Mouse (Mus musculus): ENCODE results near the gene Zbtb17. TPM values are rescaled to one million over a fixed set of nuclear protein-coding genes. Genes with fewer than 3 reads are reported as not detected.
A peak's percentile ranks its signal among the peaks of the same experiment; 100 is the strongest.

Zbtb17 gene
- polyA plus RNA-seq, 2 experiments: 5.1 to 8.7 TPM

GRCm38 (mm10) chr4:141468576-141468975 is 24.1 kb downstream of the Zbtb17 start:
- WGBS (ENCODE audit: insufficient replicate concordance): 66% methylated on average over 10 of the region's 10 CpGs
- no peak overlapping the region for H3K4me3 ChIP-seq (ENCODE audit: insufficient read depth in 1 of 2, low read depth in 2 of 2, low read length in 2 of 2)
- DNase-seq (ENCODE audit: low read depth in 3 of 3, low spot score in 3 of 3): no peak

GRCm38 (mm10) chr4:141469343-141469742 is 24.9 kb downstream of the Zbtb17 start:
- Histone ChIP-seq H3K27me3 (ENCODE audit: control insufficient read depth, insufficient read depth, low read length) (no peaks in the 10 kb centered on the region), H3K9me3 (ENCODE audit: control insufficient read depth, low read length) (no peaks in the 10 kb centered on the region), H3K36me3 (replicated peaks; ENCODE audit: control insufficient read depth, insufficient read depth, low read depth) (peaks cover 61% of the 10 kb centered on the region), H3K4me2 (ENCODE audit: low read depth) (no peak overlapping the region), H3K9ac (replicated peaks) (no peak overlapping the region), H3K4me1 (replicated peaks; ENCODE audit: control insufficient read depth in 2 of 2, insufficient read depth in 2 of 2, low read length in 1 of 2) (no peaks in the 10 kb centered on the region), H3K27ac (no peak overlapping the region), H3K4me3 (ENCODE audit: insufficient read depth in 1 of 2, low read depth in 2 of 2, low read length in 2 of 2) (no peak overlapping the region)
- WGBS (ENCODE audit: insufficient replicate concordance): 90% methylated on average over 9 of the region's 9 CpGs
- DNase-seq (ENCODE audit: low read depth in 3 of 3, low spot score in 3 of 3) (no peak), ATAC-seq (ENCODE audit: insufficient read depth) (no peak)
- TF ChIP-seq EP300 (IDR thresholded peaks at IDR 0.05; ENCODE audit: low read depth) (no peak), CTCF (IDR thresholded peaks at IDR 0.05; ENCODE audit: low read depth) (no peak)

More at GRCm38 (mm10) chr4:141468576-141468975, 24.1 kb downstream of the Zbtb17 start:
- no peak overlapping the region for H3K4me2 ChIP-seq (ENCODE audit: low read depth)
- ATAC-seq (ENCODE audit: insufficient read depth): no peak
- H3K9me3 ChIP-seq (ENCODE audit: control insufficient read depth, low read length): no peaks in the 10 kb centered on the region
- TF ChIP-seq CTCF (IDR thresholded peaks at IDR 0.05; ENCODE audit: low read depth) (no peak), EP300 (IDR thresholded peaks at IDR 0.05; ENCODE audit: low read depth) (no peak)
- no peak overlapping the region for H3K27ac ChIP-seq
- H3K4me1 ChIP-seq (replicated peaks; ENCODE audit: control insufficient read depth in 2 of 2, insufficient read depth in 2 of 2, low read length in 1 of 2): no peaks in the 10 kb centered on the region
- H3K36me3 ChIP-seq (replicated peaks; ENCODE audit: control insufficient read depth, insufficient read depth, low read depth): peaks cover 56% of the 10 kb centered on the region
- H3K27me3 ChIP-seq (ENCODE audit: control insufficient read depth, insufficient read depth, low read length): no peaks in the 10 kb centered on the region
- H3K9ac ChIP-seq (replicated peaks): no peak overlapping the region

DNA sequence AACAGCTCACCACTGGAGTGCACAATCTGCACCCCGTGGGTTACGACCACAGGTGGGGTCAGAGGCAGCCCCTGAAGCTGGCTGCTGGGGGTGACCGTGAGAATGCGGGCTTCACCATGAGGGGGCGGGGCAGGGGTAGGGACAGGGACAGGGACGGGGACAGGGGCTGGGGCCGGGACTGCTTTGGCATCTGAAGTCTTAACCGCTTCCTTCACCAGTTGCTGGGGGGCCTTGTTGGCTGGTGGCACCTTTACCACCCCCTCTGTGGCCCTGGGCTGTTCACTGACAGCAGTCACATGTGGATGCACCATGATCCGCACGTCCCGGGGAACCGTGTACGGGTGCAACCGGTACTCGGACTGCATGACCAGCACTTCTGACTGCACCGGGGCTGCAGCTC is 27.0 kb downstream of the Zbtb17 start:
- TF ChIP-seq EP300 (IDR thresholded peaks at IDR 0.05; ENCODE audit: low read depth) (no peak), CTCF (IDR thresholded peaks at IDR 0.05; ENCODE audit: low read depth) (no peak)
- WGBS (ENCODE audit: insufficient replicate concordance): 93% methylated on average over 16 of the region's 16 CpGs
- H3K4me1 ChIP-seq (replicated peaks; ENCODE audit: control insufficient read depth in 2 of 2, insufficient read depth in 2 of 2, low read length in 1 of 2): no peaks in the 10 kb centered on the region
- H3K4me2 ChIP-seq (ENCODE audit: low read depth): no peak overlapping the region
- H3K9ac ChIP-seq (replicated peaks): no peak overlapping the region
- H3K4me3 ChIP-seq (ENCODE audit: insufficient read depth in 1 of 2, low read depth in 2 of 2, low read length in 2 of 2): no peak overlapping the region
- H3K27me3 ChIP-seq (ENCODE audit: control insufficient read depth, insufficient read depth, low read length): no peaks in the 10 kb centered on the region
- H3K36me3 ChIP-seq (replicated peaks; ENCODE audit: control insufficient read depth, insufficient read depth, low read depth): peaks cover 69% of the 10 kb centered on the region
- ATAC-seq (ENCODE audit: insufficient read depth): no peak
- no peak overlapping the region for H3K27ac ChIP-seq
- no peak for DNase-seq (ENCODE audit: low read depth in 3 of 3, low spot score in 3 of 3)
- H3K9me3 ChIP-seq (ENCODE audit: control insufficient read depth, low read length): peaks cover 3% of the 10 kb centered on the region

- ATAC-seq (ENCODE audit: insufficient read depth): no peak
- H3K4me2 ChIP-seq (ENCODE audit: low read depth): no peak overlapping the region
- no peak for DNase-seq (ENCODE audit: low read depth in 3 of 3, low spot score in 3 of 3)
- peaks cover 4% of the 10 kb centered on the region for H3K9me3 ChIP-seq (ENCODE audit: control insufficient read depth, low read length)
- TF ChIP-seq EP300 (IDR thresholded peaks at IDR 0.05; ENCODE audit: low read depth): no peak
- no peak for TF ChIP-seq CTCF (IDR thresholded peaks at IDR 0.05; ENCODE audit: low read depth)
- no peak overlapping the region for H3K27ac ChIP-seq
- no peak overlapping the region for H3K4me3 ChIP-seq (ENCODE audit: insufficient read depth in 1 of 2, low read depth in 2 of 2, low read length in 2 of 2)
- peaks cover 72% of the 10 kb centered on the region for H3K36me3 ChIP-seq (replicated peaks; ENCODE audit: control insufficient read depth, insufficient read depth, low read depth)
- H3K4me1 ChIP-seq (replicated peaks; ENCODE audit: control insufficient read depth in 2 of 2, insufficient read depth in 2 of 2, low read length in 1 of 2): no peaks in the 10 kb centered on the region
- no peak overlapping the region for H3K9ac ChIP-seq (replicated peaks)
- no peaks in the 10 kb centered on the region for H3K27me3 ChIP-seq (ENCODE audit: control insufficient read depth, insufficient read depth, low read length)
- 92% methylated on average over 32 of the region's 32 CpGs for WGBS (ENCODE audit: insufficient replicate concordance)
Observed at GRCm38 (mm10) chr4:141472641-141473321, 28.3 kb downstream of the Zbtb17 start.

DNA sequence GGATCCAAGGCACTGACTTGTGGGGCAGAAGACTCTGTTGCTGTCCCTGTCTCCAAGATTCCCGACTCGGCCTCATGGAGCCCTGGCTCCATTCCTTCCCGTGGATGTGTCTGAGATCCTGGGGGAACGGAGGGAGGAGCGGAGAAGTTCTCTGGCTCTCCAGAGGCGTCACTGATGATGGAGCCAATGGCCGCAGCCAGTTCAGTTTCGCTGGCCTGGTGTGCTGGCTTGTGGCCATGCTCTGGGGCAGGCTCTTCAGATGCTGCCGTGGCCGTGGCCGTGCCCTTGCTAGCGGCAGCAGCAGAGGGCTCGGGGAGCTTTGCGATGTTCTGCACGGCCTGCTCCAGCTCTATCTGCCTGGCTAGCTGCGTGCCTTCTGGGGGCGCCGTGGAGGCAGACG is 30.0 kb downstream of the Zbtb17 start:
- DNase-seq (ENCODE audit: low read depth in 3 of 3, low spot score in 3 of 3) (no peak), ATAC-seq (ENCODE audit: insufficient read depth) (no peak)
- no peak overlapping the region for H3K4me3 ChIP-seq (ENCODE audit: insufficient read depth in 1 of 2, low read depth in 2 of 2, low read length in 2 of 2)
- no peak overlapping the region for H3K27ac ChIP-seq
- H3K9ac ChIP-seq (replicated peaks): no peak overlapping the region
- H3K4me2 ChIP-seq (ENCODE audit: low read depth): no peak overlapping the region
- H3K9me3 ChIP-seq (ENCODE audit: control insufficient read depth, low read length): peaks cover 11% of the 10 kb centered on the region
- H3K36me3 ChIP-seq (replicated peaks; ENCODE audit: control insufficient read depth, insufficient read depth, low read depth): peaks cover 79% of the 10 kb centered on the region
- H3K27me3 ChIP-seq (ENCODE audit: control insufficient read depth, insufficient read depth, low read length): no peaks in the 10 kb centered on the region
- H3K4me1 ChIP-seq (replicated peaks; ENCODE audit: control insufficient read depth in 2 of 2, insufficient read depth in 2 of 2, low read length in 1 of 2): no peaks in the 10 kb centered on the region
- TF ChIP-seq EP300 (IDR thresholded peaks at IDR 0.05; ENCODE audit: low read depth) (no peak), CTCF (IDR thresholded peaks at IDR 0.05; ENCODE audit: low read depth) (peak; percentile 11; the same call in 1 of the 2 replicates)
- 90% methylated on average over 19 of the region's 19 CpGs for WGBS (ENCODE audit: insufficient replicate concordance)
